Mouse (Mus musculus) adrenal gland (tissue): ENCODE measurements at regions not wholly inside any gene's neighbourhood (a gene's known extent, or its start where the extent isn't known, plus 50 kb on each side); places are given as distances from the start of the nearest gene placed in this dataset.

Experiments used
- intact Hi-C: fragments of 180-260 bp; cut with DNase I; formaldehyde crosslinking; loops from one replicate; pipeline ENCODE4 v1.15.1; 2025

GRCm38 (mm10) chr9:85528421-85528820 lies 201.3 kb upstream of the Tent5a start:
- intact Hi-C loops, result no loop called here

- intact Hi-C loops, result no loop called here
Observed at GRCm38 (mm10) chr9:85524733-85525132, 197.6 kb upstream of the Tent5a start.

- intact Hi-C loops, result no loop called here
Observed at GRCm38 (mm10) chr9:85521342-85521741, 194.2 kb upstream of the Tent5a start.

- intact Hi-C loops, result no loop called here
Observed at GRCm38 (mm10) chr9:85520941-85521340, 193.8 kb upstream of the Tent5a start.

GRCm38 (mm10) chr9:85499006-85499405 lies 171.9 kb upstream of the Tent5a start:
- intact Hi-C loops, result no loop called here

GRCm38 (mm10) chr9:85497348-85497747 lies 170.2 kb upstream of the Tent5a start:
- intact Hi-C loops, result no loop called here

- intact Hi-C loops, result no loop called here
Observed at GRCm38 (mm10) chr9:85496506-85497239, 169.5 kb upstream of the Tent5a start.

GRCm38 (mm10) chr9:85495056-85495455 lies 167.9 kb upstream of the Tent5a start:
- intact Hi-C loops, result no loop called here

GRCm38 (mm10) chr9:85493760-85494159 lies 166.6 kb upstream of the Tent5a start:
- intact Hi-C loops, result no loop called here

GRCm38 (mm10) chr9:85490367-85490766 lies 163.2 kb upstream of the Tent5a start:
- intact Hi-C loops, result no loop called here

GRCm38 (mm10) chr9:85487915-85488314 lies 160.8 kb upstream of the Tent5a start:
- intact Hi-C loops, result no loop called here

GRCm38 (mm10) chr9:85487052-85487668 lies 160.0 kb upstream of the Tent5a start:
- intact Hi-C loops, result no loop called here

GRCm38 (mm10) chr9:85485749-85486148 lies 158.6 kb upstream of the Tent5a start:
- intact Hi-C loops, result no loop called here

GRCm38 (mm10) chr9:85483248-85483647 lies 156.1 kb upstream of the Tent5a start:
- intact Hi-C loops, result no loop called here

GRCm38 (mm10) chr9:85480566-85480965 lies 153.4 kb upstream of the Tent5a start:
- intact Hi-C loops, result no loop called here

GRCm38 (mm10) chr9:85475214-85475613 lies 148.1 kb upstream of the Tent5a start:
- intact Hi-C loops, result no loop called here

- intact Hi-C loops, result no loop called here
Observed at GRCm38 (mm10) chr9:85470264-85470821, 143.2 kb upstream of the Tent5a start.

- intact Hi-C loops, result no loop called here
Observed at GRCm38 (mm10) chr9:85469288-85469687, 142.1 kb upstream of the Tent5a start.

GRCm38 (mm10) chr9:85466671-85467070 lies 139.5 kb upstream of the Tent5a start:
- intact Hi-C loops, result no loop called here

- intact Hi-C loops, result no loop called here
Observed at GRCm38 (mm10) chr9:85459062-85459805, 132.1 kb upstream of the Tent5a start.

- intact Hi-C loops, result no loop called here
Observed at GRCm38 (mm10) chr9:85458356-85458755, 131.2 kb upstream of the Tent5a start.

GRCm38 (mm10) chr9:85457400-85457799 lies 130.3 kb upstream of the Tent5a start:
- intact Hi-C loops, result no loop called here
